Mouse (Mus musculus) forebrain, embryonic 10.5 days (tissue): ENCODE data around the gene Prim1. TPM values are rescaled to one million over a fixed set of nuclear protein-coding genes. Genes with fewer than 3 reads are reported as not detected.
A peak's percentile ranks its signal among the peaks of the same experiment; 100 is the strongest.
"Not testable (repeated sequence)": the region's sequence is repeated elsewhere in the genome, so short reads cannot be mapped to it uniquely, and the experiment has no call there.

ENCODE experiments used
- DNase-seq: peaks from one replicate; pipeline ENCODE4 v3.0.0-alpha.2; 2017; ENCODE audit warnings: low spot score; ENCODE audit errors: extremely low spot score
- H3K27ac ChIP-seq: fragments of 300-500 bp; sonication (generic); 2 replicates; pipeline ENCODE4 v1.5.1; 2016; ENCODE audit warnings: mild to moderate bottlenecking
- H3K27me3 ChIP-seq: fragments of 300-500 bp; sonication (generic); 2 replicates; pipeline ENCODE4 v1.6.1; 2016; ENCODE audit warnings: mild to moderate bottlenecking; ENCODE audit not compliant: poor library complexity, severe bottlenecking
- H3K36me3 ChIP-seq: fragments of 300-500 bp; sonication (generic); replicated peaks from 2 replicates; pipeline ENCODE4 v1.6.1; 2016; ENCODE audit warnings: mild to moderate bottlenecking, moderate library complexity
- H3K4me1 ChIP-seq: fragments of 300-500 bp; sonication (generic); 2 replicates; pipeline ENCODE4 v1.6.1; 2016
- H3K4me3 ChIP-seq: fragments of 300-500 bp; sonication (generic); 2 replicates; pipeline ENCODE4 v1.5.1; 2016; ENCODE audit warnings: mild to moderate bottlenecking, moderate library complexity
- H3K9me3 ChIP-seq: fragments of 300-500 bp; sonication (generic); 2 replicates; pipeline ENCODE4 v1.6.1; 2016; ENCODE audit warnings: mild to moderate bottlenecking, moderate library complexity
- WGBS: fragments of 180-500 bp; shearing (Covaris S2); methylation state at CpG from one replicate; pipeline ENCODE4 v1.1.7; 2016; 5-methylcytosine and 5-hydroxymethylcytosine counted together
- polyA plus RNA-seq: library from polyadenylated mRNA; unstranded; fragments of >200 nt; fragmentation: Nextera tagmentation; extraction: Ambion mirVana; gene quantifications from 2 replicates; pipeline ENCODE4 v1.2.1, GENCODE M21; 2016

Prim1 gene
- polyA plus RNA-seq, 1 experiment from 2014 or later: 123 TPM

DNA sequence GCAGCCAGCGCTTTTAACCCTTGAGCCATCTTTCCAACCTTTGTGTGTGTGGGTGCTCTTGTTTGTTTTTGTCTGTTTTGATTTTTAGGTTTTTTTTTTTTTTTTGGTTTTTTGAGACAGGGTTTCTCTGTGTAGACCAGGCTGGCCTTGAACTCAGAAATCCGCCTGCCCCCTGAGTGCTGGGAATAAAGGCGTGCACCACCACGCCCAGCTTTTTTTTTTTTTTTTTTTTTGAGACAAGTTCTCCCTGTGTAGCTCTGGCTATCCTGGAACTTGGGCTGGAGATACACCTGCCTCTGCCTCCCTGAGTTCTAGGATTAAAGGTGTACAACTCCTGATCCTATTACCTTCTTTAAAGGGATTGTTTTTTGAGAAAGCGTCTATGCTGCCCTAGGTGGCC, 46.1 kb downstream of the Prim1 start:
- Histone ChIP-seq H3K27ac (peak overlapping the region; percentile 99; the same call in 1 of the 2 replicates), H3K36me3 (peaks cover 54% of the 10 kb centered on the region), H3K27me3 (no peaks in the 10 kb centered on the region), H3K4me3 (peak overlapping the region; percentile 94), H3K9me3 (no peaks in the 10 kb centered on the region), H3K4me1 (peaks cover 30% of the 10 kb centered on the region)
- no peak for DNase-seq
- WGBS: 87% methylated on average over 5 of the region's 5 CpGs

DNA sequence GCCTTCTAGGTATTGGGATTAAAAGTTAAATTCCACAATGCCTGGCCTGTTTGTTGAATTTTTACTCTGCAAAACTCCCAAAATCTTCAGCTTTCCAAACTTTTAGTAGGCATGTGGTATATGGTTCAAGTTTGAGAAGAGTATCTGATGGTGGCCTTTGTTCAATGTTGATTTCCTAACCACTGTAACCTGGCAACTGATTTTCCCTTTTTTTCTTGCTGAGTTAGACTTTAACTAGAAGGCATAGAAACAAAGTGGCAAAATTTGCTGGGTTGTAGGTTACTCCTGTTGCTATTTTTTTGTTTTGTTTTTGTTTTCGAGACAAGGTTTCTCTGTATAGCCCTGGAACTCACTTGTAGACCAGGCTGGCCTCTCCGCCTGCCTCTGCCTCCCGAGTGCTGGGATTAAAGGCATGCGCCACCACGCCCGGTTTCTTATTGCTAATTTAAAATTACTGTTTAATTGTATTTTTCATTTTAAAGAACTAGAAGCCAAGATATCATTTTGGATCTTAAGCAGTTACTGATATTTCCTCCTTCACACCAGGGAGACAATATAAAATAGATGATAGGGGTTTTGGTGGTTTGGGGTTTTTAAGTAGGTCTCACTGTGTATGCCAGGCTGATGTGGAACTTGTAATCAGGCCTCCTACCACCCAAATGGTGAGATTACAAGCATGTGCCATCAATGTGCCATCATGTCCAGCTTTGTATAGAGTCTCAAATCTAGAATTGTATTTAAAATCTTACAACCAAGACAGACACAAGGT, 47.4 kb downstream of the Prim1 start:
- no peak overlapping the region; the same call in 1 of the 2 replicates for H3K4me3 ChIP-seq
- H3K36me3 ChIP-seq: peaks cover 67% of the 10 kb centered on the region
- no peak for DNase-seq
- H3K4me1 ChIP-seq: peaks cover 29% of the 10 kb centered on the region
- 96% methylated on average over 6 of the region's 6 CpGs for WGBS
- no peaks in the 10 kb centered on the region for H3K9me3 ChIP-seq
- no peaks in the 10 kb centered on the region for H3K27me3 ChIP-seq
- H3K27ac ChIP-seq: no peak overlapping the region

DNA sequence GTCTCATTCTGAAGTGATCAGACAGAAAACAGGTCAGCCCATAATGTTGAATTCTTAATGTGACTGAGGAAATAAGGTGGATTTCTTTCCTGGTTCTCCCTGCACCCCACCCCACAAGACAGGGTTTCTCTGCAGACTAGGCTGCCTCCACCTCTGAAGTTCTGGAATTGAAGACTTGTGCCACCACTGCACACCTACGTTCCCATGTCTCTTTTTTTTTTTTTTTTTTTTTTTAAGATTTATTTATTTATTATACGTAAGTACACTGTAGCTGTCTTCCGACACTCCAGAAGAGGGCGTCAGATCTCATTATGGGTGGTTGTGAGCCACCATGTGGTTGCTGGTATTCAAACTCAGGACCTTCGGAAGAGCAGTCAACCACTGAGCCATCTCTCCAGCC, 51.1 kb downstream of the Prim1 start:
- H3K9me3 ChIP-seq: peaks cover 3% of the 10 kb centered on the region; the same call in 1 of the 2 replicates
- no peak overlapping the region for H3K4me3 ChIP-seq
- 91% methylated on average over 5 of the region's 5 CpGs for WGBS

DNA sequence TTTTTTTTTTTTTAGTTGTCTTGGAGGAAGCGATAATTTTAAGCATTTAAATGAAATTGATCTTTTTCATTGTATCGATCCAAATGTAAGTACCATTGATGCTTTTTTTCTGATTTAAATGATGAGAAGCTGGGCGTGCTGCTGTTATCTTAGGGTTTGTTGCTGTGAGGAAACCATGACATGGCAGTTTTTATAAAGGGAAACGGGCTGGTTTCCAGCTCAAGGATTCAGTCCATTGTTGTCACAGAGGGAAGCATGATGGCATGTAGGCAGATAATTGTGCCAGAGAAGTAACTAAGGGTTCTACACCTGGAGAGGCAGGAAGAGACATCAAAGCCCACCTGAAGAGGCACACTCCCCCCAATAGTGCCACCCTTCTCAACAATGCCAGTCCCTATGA, 54.2 kb downstream of the Prim1 start:
- Histone ChIP-seq H3K27me3 (no peaks in the 10 kb centered on the region), H3K36me3 (peaks cover 99% of the 10 kb centered on the region), H3K4me1 (no peaks in the 10 kb centered on the region), H3K4me3 (no peak overlapping the region), H3K9me3 (peaks cover 3% of the 10 kb centered on the region; the same call in 1 of the 2 replicates), H3K27ac (no peak overlapping the region)
- WGBS: 92% methylated on average over 4 of the region's 4 CpGs
- DNase-seq: no peak

More for the DNA sequence above, 51.1 kb downstream of the Prim1 start:
- H3K36me3 ChIP-seq: peaks cover 97% of the 10 kb centered on the region
- DNase-seq: no peak
- H3K4me1 ChIP-seq: peaks cover 7% of the 10 kb centered on the region; the same call in 1 of the 2 replicates
- H3K27ac ChIP-seq: no peak overlapping the region
- H3K27me3 ChIP-seq: no peaks in the 10 kb centered on the region

DNA sequence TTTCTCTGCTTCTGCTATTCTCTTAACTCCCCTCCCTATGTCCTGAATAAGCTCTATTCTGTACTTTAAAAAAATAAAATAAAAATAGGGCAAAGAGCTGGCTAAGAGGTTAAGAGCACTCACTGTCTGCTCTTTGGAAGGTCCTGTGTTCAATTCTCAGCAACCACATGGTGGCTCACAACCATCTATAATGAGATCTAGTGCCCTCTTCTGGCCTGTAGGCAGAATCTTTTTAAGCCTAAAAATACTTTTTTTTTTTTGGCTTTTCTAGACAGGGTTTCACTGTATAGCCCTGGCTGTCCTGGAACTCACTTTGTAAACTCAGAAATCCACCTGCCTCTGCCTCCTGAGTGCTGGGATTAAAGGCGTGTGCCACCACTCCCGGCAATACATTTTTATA, 55.5 kb downstream of the Prim1 start:
- WGBS: 97% methylated on average over 2 of the region's 2 CpGs
- DNase-seq, H3K9me3 ChIP-seq, H3K4me3 ChIP-seq, H3K4me1 ChIP-seq, H3K27me3 ChIP-seq, H3K27ac ChIP-seq: not testable (repeated sequence)
- peaks cover 98% of the 10 kb centered on the region for H3K36me3 ChIP-seq

DNA sequence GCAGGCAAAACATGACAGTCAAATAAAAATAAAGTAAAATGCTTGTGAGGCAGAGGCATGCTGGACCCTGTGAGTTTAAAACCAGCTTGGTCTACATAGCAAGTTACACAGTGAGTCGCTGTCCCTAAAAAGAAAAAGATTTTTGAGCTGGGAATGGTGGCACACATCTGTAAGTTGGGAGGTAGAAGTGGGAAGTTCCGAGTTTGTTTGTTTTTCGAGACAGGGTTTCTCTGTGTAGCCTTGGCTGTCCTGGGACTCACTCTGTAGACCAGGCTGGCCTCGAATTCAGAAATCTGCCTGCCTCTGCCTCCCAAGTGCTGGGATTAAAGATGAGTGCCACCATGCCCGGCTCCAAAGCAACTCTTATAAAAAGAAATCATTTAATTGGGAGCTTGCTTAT, 63.3 kb downstream of the Prim1 start:
- not testable (repeated sequence) for H3K9me3 ChIP-seq, H3K27me3 ChIP-seq, H3K27ac ChIP-seq, DNase-seq, H3K4me1 ChIP-seq, H3K4me3 ChIP-seq
- peaks cover 41% of the 10 kb centered on the region for H3K36me3 ChIP-seq
- 79% methylated on average over 5 of the region's 5 CpGs for WGBS

Other genes with a start within 250 kb of the Prim1 start
- gene Rdh9, start 238.8 kb upstream of the Prim1 start, polyA plus RNA-seq: 0.15 and 0.20 TPM in 2 replicates
- gene Rdh16, start 214.0 kb upstream of the Prim1 start, polyA plus RNA-seq: not detected in 2 replicates
- gene Rdh19, start 165.2 kb upstream of the Prim1 start, polyA plus RNA-seq: not detected in 2 replicates
- not detected in 2 replicates for gene Rdh16f2, start 148.7 kb upstream of the Prim1 start, polyA plus RNA-seq
- not detected in 2 replicates for gene Rdh7, start 126.4 kb upstream of the Prim1 start, polyA plus RNA-seq
- gene Sdr9c7, start 116.7 kb upstream of the Prim1 start, polyA plus RNA-seq: not detected in 2 replicates
- not detected in 2 replicates for gene Hsd17b6, start 7.6 kb upstream of the Prim1 start, polyA plus RNA-seq
- 930 and 977 TPM in 2 replicates for gene Naca, start 20.4 kb downstream of the Prim1 start, polyA plus RNA-seq
- gene Ptges3, start 43.8 kb downstream of the Prim1 start, polyA plus RNA-seq: 733 and 767 TPM in 2 replicates
- 2,314 and 2,329 TPM in 2 replicates for gene Atp5b, start 68.1 kb downstream of the Prim1 start, polyA plus RNA-seq
- 13.5 and 15.2 TPM in 2 replicates for gene Baz2a, start 76.4 kb downstream of the Prim1 start, polyA plus RNA-seq
- 26.6 and 28.6 TPM in 2 replicates for gene Rbms2, start 165.1 kb downstream of the Prim1 start, polyA plus RNA-seq
- gene Gls2, start 179.3 kb downstream of the Prim1 start, polyA plus RNA-seq: 1.5 and 2.3 TPM in 2 replicates
- 29.9 and 32.3 TPM in 2 replicates for gene Spryd4, start 196.6 kb downstream of the Prim1 start, polyA plus RNA-seq
- gene Mip, start 210.7 kb downstream of the Prim1 start, polyA plus RNA-seq: 0.55 and 0.69 TPM in 2 replicates
- 108 and 112 TPM in 2 replicates for gene Timeless, start 216.9 kb downstream of the Prim1 start, polyA plus RNA-seq
- 0.81 and 1.1 TPM in 2 replicates for gene Apon, start 238.9 kb downstream of the Prim1 start, polyA plus RNA-seq